Mouse (Mus musculus): Measurements from ENCODE around the gene Phldb3. TPM values are rescaled to one million over a fixed set of nuclear protein-coding genes. Genes with fewer than 3 reads are reported as not detected.

The Phldb3 gene
- total and polyA plus RNA-seq, 3 experiments = 0.89 to 3.6 (median 3.5) TPM

- Histone ChIP-seq H3K27ac (ENCODE audit: insufficient read depth, low read depth) (no peak within 1 kb of the TSS), H3K27me3 (replicated peaks) (peaks cover 11% of the 10 kb centered on the region)
- dilution Hi-C loops (cut with MboI; ENCODE audit: extremely low pct_ligation_motif_present, extremely low pct_unique_long_range_greater_than_20kb, low sequenced_read_pairs) = no loop called here
Observed at GRCm38 (mm10) chr7:24636264-24636663, 25.7 kb downstream of the Phldb3 start, which contains the start of gene Lypd3. TSS of gene Lypd3 (plus strand) at chr7:24636550.

DNA sequence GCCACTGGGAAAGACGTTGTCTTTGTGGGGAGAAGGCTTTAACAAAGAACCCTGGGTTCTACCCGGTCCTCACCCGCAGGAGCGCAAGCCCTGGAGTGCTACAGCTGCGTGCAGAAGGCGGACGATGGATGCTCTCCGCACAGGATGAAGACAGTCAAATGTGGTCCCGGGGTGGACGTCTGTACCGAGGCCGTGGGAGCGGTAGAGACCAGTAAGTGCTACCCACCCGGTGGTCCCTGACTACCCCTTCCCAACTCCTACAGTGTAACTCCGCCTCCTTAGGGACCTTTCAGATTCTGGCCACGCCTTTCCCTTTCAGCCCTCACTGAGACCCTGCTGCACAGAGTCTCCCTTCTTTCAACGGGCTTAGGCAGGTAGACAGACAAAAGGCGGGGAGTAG lies 26.5 kb downstream of the Phldb3 start:
- peaks cover 2% of the 10 kb centered on the region for H3K9me3 ChIP-seq (replicated peaks; ENCODE audit: low read length)
- H3K79me2 ChIP-seq (replicated peaks; ENCODE audit: control insufficient read depth, extremely low read depth, insufficient read depth, poor library complexity, severe bottlenecking) = no peaks in the 10 kb centered on the region
- peaks cover 10 to 11% of the 10 kb centered on the region in 2 experiments for H3K4me1 ChIP-seq (ENCODE audit: control insufficient read depth in 1 of 2, insufficient read depth in 2 of 2)
- no peak overlapping the region for H3K27ac ChIP-seq (ENCODE audit: insufficient read depth, low read depth)
- H3K27me3 ChIP-seq (replicated peaks) = peaks cover 11% of the 10 kb centered on the region
- no peak overlapping the region for H3K9ac ChIP-seq (ENCODE audit: insufficient read depth, low read depth)
- TF ChIP-seq USF2 (conservative IDR thresholded peaks at IDR 0.05; ENCODE audit: low read depth, low read length) (no peak), RCOR1 (conservative IDR thresholded peaks at IDR 0.05; ENCODE audit: low read depth, low read length) (no peak)
- in situ Hi-C loops (cut with MboI; ENCODE audit: low pct_ligation_motif_present, low pct_unique_long_range_greater_than_20kb, low sequenced_read_pairs) = no loop called here
- H3K36me3 ChIP-seq (replicated peaks in 1 of 2; ENCODE audit: control insufficient read depth in 1 of 2, insufficient read depth in 1 of 2, low read length in 1 of 2) = no peaks in the 10 kb centered on the region
- no peak overlapping the region for H3K4me3 ChIP-seq (replicated peaks in 1 of 3; ENCODE audit: low read depth in 2 of 3, low read length in 2 of 3, poor library complexity in 1 of 3)
- dilution Hi-C loops (cut with MboI; ENCODE audit: extremely low pct_ligation_motif_present, extremely low pct_unique_long_range_greater_than_20kb, low sequenced_read_pairs) = no loop called here
- H3K4me2 ChIP-seq (ENCODE audit: insufficient read depth, low read depth, poor library complexity, severe bottlenecking) = no peak overlapping the region
- no peak for DNase-seq (ENCODE audit: extremely low read depth)

More at GRCm38 (mm10) chr7:24636264-24636663, 25.7 kb downstream of the Phldb3 start, which contains the start of gene Lypd3:
- no peak for DNase-seq (ENCODE audit: extremely low read depth)
- Histone ChIP-seq H3K9ac (ENCODE audit: insufficient read depth, low read depth) (no peak within 1 kb of the TSS), H3K36me3 (replicated peaks in 1 of 2; ENCODE audit: control insufficient read depth in 1 of 2, insufficient read depth in 1 of 2, low read length in 1 of 2) (no peaks in the 10 kb centered on the region), H3K4me2 (ENCODE audit: insufficient read depth, low read depth, poor library complexity, severe bottlenecking) (no peak within 1 kb of the TSS), H3K9me3 (replicated peaks; ENCODE audit: low read length) (peaks cover 2% of the 10 kb centered on the region), H3K4me3 (replicated peaks in 1 of 3; ENCODE audit: low read depth in 2 of 3, low read length in 2 of 3, poor library complexity in 1 of 3) (no peak within 1 kb of the TSS), H3K4me1 (ENCODE audit: control insufficient read depth in 1 of 2, insufficient read depth in 2 of 2) (peaks cover 10 to 11% of the 10 kb centered on the region in 2 experiments), H3K79me2 (replicated peaks; ENCODE audit: control insufficient read depth, extremely low read depth, insufficient read depth, poor library complexity, severe bottlenecking) (no peaks in the 10 kb centered on the region)
- in situ Hi-C loops (cut with MboI; ENCODE audit: low pct_ligation_motif_present, low pct_unique_long_range_greater_than_20kb, low sequenced_read_pairs) = no loop called here
- TF ChIP-seq NELFE (IDR thresholded peaks at IDR 0.05; ENCODE audit: low read depth, low read length) (no peak), RCOR1 (conservative IDR thresholded peaks at IDR 0.05; ENCODE audit: low read depth, low read length) (no peak), GABPA (IDR thresholded peaks at IDR 0.05; ENCODE audit: insufficient replicate concordance, low read depth, low read length) (no peak), ZKSCAN1 (IDR thresholded peaks at IDR 0.05; ENCODE audit: borderline replicate concordance, low read depth, low read length) (no peak), TCF12 (IDR thresholded peaks at IDR 0.05; ENCODE audit: low read depth, low read length) (no peak), TBP (conservative IDR thresholded peaks at IDR 0.05; ENCODE audit: low read depth, low read length) (no peak), E2F4 (IDR thresholded peaks at IDR 0.05; ENCODE audit: insufficient replicate concordance, low read depth, low read length) (no peak), USF1 (IDR thresholded peaks at IDR 0.05; ENCODE audit: low read depth, low read length) (no peak), HCFC1 (IDR thresholded peaks at IDR 0.05; ENCODE audit: low read depth, low read length) (no peak), ZC3H11A (IDR thresholded peaks at IDR 0.05; ENCODE audit: low read depth, low read length) (no peak), POLR2AphosphoS2 (IDR thresholded peaks at IDR 0.05; ENCODE audit: low read depth, low read length) (no peak), KAT2A (IDR thresholded peaks at IDR 0.05; ENCODE audit: insufficient replicate concordance, low read length) (no peak), ZNF384 (IDR thresholded peaks at IDR 0.05; ENCODE audit: low read depth, low read length) (no peak)
